Mouse (Mus musculus) yolk sac, embryonic 10.5 days (tissue): ENCODE data around the gene Marc1.
A peak's percentile ranks its signal among the peaks of the same experiment; 100 is the strongest.

ENCODE experiments used
- DNase-seq: peaks from one replicate; pipeline ENCODE4 v3.0.0-alpha.2; 2017; ENCODE audit warnings: low spot score

The Marc1 gene

GRCm38 (mm10) chr1:184810780-184811575 lies at the start of gene Marc1:
Gene Marc1 (minus strand): TSS chr1:184811313.
- DNase-seq, result peak; percentile 85

GRCm38 (mm10) chr1:184860276-184860675 lies 49.2 kb upstream of the Marc1 start:
- no peak for DNase-seq

GRCm38 (mm10) chr1:184858253-184858652 lies 47.1 kb upstream of the Marc1 start:
- DNase-seq, result peak; percentile 64

GRCm38 (mm10) chr1:184857216-184857615 lies 46.1 kb upstream of the Marc1 start:
- no peak for DNase-seq

DNA sequence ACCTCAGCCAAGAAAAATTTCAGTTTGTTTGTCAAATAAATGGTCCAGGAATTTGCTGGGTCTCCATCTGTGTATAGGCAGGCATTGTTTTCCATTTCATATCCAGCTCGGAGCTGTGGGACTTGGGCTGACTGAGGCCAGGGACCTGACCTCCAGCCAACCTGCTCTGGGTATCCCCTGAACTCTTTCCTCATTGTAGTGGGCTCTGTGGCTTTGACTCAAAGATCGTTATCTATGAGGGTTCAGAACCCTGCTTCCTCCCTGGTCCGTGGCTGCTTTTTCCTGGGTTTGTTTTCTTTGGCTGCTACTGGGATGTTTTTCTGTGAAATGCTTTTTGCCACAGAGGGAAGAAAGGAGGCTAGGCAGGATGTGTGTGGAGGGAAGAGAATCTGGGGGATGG lies 42.8 kb upstream of the Marc1 start:
- DNase-seq, result no peak

DNA sequence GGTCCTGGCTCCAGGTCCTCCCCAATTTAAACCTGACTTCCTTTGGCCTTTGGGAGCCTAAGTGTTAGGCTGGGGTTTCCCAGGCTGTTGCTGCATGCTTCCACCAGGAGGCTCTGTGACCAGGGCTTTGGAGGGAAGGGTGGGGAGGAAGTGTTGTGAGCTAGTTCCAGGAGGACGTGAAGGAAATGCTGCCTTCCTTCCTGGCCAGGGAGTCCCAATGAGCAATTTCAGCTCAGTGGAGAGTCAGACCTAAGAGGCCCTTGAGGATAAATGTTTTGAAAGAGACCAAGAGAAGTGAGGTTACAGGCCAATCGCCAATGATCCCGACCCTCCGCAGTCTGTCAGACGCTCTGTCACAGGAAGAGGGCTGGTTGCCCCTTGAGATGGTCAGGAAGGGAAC lies 42.2 kb upstream of the Marc1 start:
- peak; percentile 77 for DNase-seq

- DNase-seq, result peak; percentile 92
Measured at GRCm38 (mm10) chr1:184851741-184852618, 40.9 kb upstream of the Marc1 start.

GRCm38 (mm10) chr1:184851166-184851565 lies 40.1 kb upstream of the Marc1 start:
- DNase-seq, result peak; percentile 66

DNA sequence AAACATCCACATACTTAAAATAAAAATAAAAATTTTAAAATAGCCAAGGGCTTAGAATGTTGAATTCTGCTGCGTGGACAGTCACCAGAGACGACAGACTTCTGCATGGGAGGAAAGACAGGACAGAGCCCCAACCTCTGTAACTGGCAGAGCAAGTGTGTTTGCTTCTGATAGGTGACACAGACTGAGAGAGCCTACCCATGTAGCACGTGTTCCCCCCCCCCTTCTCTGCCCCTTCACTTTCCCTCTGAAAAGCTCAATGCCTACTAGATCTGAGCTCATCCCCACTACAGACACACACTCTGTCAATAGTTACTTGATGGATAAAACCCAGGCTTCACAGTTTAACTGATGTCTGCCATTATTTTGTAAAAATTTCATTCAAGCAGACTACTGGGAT lies 35.9 kb upstream of the Marc1 start:
- DNase-seq, result no peak

- peak; percentile 66 for DNase-seq
Measured at GRCm38 (mm10) chr1:184846092-184846750, 35.1 kb upstream of the Marc1 start, which contains the start of gene Marc2. Gene Marc2 (minus strand): TSS chr1:184846451.

- peak; percentile 91 for DNase-seq
Measured at GRCm38 (mm10) chr1:184845111-184846071, 34.3 kb upstream of the Marc1 start.

GRCm38 (mm10) chr1:184844326-184845066 lies 33.4 kb upstream of the Marc1 start:
- DNase-seq, result peak; percentile 56

DNA sequence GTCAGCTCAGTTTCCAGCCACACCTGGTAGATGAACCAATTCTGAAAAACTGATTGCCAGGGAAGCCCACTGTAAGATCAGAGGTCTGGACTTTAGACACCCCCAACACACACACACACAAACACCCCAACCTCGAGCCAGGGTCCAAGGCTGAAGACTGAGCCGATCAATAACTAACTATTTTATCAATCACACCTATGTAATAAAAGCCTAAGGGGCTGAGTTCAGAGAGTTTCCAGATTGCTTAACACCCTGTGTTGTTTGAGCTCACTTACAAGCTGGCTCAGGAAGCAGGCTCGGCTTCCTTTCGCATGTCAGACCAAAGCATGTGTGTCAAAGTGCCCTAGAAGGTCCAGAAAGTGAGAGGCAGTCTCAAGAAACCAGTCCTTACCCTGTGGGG lies 26.5 kb upstream of the Marc1 start:
- DNase-seq, result no peak

GRCm38 (mm10) chr1:184836350-184836749 lies 25.2 kb upstream of the Marc1 start:
- no peak for DNase-seq

DNA sequence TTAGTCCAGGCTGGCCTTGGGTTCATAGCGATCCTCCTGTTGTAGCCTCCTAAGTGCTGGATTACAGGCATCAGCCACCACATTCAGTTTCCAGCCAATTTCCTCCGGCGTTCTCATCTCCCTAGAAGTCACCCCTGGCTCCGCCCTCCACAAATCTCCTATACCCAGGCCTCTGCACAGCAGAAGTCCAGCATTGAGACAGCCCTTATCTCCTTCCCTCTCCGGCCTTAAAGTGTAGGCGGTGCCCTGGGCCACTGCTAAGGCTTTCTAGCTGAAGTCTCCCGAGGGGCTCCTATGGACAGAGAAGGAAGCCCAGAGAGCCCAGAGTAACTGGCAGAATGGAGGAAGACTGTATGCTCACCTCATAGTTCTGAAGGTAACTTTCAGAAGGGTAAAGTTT lies 22.4 kb upstream of the Marc1 start:
- no peak for DNase-seq

- no peak for DNase-seq
Measured at GRCm38 (mm10) chr1:184832211-184832610, 21.1 kb upstream of the Marc1 start.

GRCm38 (mm10) chr1:184829897-184830296 lies 18.8 kb upstream of the Marc1 start:
- no peak for DNase-seq

DNA sequence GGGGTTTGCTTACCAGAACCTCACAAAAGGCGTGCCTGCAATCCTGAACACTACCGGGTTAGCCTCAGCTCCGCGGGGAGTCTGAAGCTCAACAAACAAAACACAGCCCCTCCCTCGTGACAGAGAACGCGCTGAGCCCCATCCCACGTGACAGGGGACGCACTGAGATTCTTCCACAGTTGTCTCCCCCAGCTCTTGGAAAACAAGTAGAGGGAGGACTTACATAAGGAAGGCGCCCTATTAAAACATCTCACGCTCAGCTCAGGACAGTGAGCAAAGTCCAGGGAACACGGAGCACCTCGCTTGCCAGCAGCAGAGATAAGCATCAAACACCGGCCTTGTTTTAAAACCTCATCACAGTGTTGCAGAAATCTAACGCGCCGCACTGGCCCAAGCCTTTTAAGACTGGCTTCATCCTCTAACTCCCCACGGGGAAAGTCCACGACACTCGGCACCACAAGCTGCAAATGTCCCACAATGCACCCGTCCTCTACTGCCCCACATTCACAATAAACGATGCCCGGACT lies 16.1 kb upstream of the Marc1 start:
- DNase-seq, result peak; percentile 84

GRCm38 (mm10) chr1:184825093-184825492 lies 14.0 kb upstream of the Marc1 start:
- DNase-seq, result peak; percentile 49

DNA sequence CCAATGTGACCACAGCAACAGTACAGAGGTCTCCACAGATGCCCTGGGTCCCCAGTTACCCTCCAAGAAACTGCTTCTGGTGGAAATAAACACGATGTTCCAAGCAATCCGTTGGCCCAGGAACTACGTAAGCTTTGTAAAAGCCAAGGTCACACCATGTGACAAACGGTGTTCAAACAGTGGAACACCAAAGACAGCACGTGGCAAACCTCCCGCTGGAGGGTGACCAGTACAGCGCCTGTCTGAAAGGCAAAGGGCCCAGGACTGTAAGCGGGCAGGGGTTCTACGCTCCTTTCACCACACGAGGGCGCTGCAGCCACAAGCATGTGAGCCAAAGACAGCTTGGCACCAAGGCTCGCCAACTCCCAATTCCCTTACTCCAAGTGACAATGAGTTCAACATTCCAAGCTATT lies 13.3 kb upstream of the Marc1 start:
- peak; percentile 86 for DNase-seq
